Mouse (Mus musculus) adrenal gland, postnatal 36 days (tissue): ENCODE results near the gene Nipal4. TPM values are rescaled to one million over a fixed set of nuclear protein-coding genes. Genes with fewer than 3 reads are reported as not detected.
"Not testable (repeated sequence)": the region's sequence is repeated elsewhere in the genome, so short reads cannot be mapped to it uniquely, and the experiment has no call there.

Experiments
- DNase-seq, 2 experiments: peaks; one replicate each; pipeline ENCODE4 v3.0.0; 2021; ENCODE audit warnings: mixed read lengths in 1 of 2
- long read RNA-seq, 2 experiments: library from polyadenylated mRNA; stranded (forward); transcript quantifications; one replicate each; pipeline ENCODE4 v2.0.0; 2021; ENCODE audit warnings: borderline sequencing depth in 2 of 2
- total RNA-seq, 2 experiments: library from RNA; stranded (reverse); gene quantifications; 2 replicates each; pipeline ENCODE4 v1.2.3; 2021

The Nipal4 gene
- not detected for total RNA-seq
- long read RNA-seq, experiment 1, result 0 reads
- long read RNA-seq, experiment 2, result 0 reads

DNA sequence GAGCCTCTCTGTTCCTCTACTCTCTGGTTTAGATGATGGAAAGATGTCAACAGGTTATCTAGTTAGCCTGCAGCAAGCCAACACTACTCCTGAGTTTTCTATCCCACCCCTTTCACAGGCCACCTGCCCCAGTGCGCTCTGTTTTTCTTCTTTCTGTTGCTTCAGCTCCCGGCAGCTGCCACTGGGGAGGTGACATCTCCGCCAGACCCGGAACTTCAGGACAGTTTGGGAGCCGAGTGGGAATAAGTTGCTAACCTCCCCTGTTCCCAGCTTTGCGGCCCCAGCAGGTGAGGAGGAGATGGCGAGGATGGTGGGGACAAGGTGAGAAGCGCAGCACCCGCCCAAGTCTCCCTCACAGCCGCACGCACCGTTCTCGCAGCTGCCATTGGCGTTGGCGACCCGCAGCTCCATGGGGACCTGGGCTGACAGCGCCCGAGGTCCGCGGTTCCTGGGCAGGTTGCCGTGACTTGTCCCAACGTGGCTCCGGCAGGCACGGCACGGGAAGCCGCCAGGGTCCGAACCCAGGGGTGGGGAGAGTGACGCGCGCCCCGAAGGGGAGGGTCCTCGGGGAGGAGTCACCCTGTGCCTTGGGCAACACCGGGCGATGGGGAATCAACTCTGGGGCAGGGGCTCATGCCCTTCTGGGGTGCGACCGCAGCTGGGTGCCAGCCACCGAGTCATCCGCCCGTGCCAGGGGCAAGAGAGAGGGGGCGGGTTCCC is at the start of gene Nipal4:
TSS of gene Nipal4 (minus strand) at position 643 of the 720 bp plus-strand sequence.
- peak; percentile 19 to 25 for DNase-seq

DNA sequence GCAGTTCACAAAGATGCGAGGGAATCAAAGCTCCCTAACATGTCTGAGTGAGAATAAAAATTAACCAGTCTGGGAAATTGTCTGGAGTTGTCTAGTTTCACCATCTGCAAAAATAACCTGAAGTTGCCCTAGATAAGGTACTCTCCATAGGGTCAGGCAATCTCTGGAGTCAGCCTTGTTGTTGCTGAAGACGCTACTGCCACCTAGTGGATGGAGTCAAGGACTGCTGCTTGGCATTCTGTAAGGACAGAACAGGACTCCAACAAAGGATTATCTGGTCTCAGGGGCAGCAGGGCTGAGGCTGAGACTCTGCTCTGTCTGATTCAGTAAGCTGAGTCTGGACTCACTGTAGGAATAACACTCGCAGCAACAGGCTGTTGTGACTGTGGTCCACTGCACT is 49.0 kb upstream of the Nipal4 start:
- peak; percentile 51 to 61 for DNase-seq

DNA sequence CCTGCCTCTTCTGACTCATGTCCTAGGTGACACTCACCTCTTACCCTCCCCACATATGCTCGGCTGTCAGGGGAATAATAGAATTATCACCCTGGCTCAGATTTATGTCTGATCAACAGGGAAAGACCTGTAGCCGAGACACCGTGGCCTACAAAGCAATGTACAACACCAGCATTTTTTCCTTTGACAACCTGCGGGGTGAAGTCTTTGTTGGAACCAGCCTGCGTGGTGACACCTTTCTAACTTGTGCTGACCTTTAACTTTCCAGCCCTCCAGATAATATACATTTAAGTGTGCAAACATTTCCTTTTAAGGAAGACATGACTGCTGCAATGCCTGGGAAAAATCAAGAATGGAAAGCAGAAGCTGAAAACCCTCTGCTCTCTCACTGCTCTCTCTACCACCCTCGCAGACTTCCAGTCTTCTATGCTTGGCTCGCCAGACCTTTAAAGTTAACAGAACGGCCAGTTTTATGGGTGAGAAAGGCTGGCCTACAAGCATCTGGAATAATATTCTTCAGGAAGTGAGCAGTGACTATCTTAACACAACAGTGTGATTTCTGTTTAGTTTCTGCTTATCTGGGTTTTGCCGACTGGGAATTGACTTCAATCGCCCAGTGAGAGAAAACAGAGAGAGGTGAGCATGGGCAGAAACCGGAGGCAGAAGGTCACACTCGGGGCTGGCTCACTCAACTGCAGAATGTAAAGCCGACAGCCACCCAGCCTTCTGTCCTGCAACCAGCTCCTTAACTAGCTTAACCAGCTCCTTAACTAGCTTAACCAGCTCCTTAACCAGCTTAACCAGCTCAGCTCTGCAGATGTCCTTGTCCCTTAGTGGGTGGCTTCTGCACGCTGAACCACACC is 48.3 kb upstream of the Nipal4 start:
- DNase-seq, result no peak

DNA sequence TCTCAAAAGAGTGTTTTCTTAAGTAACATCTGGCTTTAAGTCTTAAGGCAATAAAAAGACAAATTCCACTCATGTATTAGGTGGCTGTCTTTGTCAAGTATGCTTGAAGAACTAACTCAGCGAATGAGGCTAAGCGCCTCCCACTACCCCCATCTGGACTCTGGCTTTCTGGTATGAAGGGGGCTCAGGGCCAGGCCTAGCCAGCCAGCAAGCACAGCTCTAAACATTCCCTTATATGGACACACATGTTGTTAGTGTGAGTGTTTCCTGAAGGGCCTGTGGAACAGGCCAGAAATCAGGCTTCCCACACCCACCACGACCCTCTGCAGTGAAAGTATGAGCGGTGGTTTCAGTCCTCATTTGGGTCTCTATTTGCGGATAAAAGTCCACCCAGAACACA is 47.5 kb upstream of the Nipal4 start:
- no peak for DNase-seq

DNA sequence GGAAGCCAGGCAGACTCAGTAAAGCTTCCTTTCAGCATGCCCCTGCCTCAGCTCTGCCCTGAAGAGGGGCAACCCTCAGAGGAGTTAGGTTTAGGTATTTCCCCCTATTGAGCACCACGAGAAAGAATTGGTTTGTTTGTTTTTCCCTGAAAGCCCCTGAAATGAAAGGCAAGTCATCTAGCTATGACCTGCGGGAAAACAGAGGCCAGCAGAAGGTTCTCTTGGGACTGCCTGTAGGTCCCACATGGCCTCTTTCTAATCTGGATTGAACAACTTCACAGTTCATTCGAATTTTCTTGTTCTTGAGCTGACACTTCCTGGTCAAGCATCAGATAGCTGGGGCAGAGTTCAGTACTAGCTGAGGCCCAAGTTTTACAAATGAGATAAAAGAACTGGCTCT is 45.5 kb upstream of the Nipal4 start:
- DNase-seq, result no peak

DNA sequence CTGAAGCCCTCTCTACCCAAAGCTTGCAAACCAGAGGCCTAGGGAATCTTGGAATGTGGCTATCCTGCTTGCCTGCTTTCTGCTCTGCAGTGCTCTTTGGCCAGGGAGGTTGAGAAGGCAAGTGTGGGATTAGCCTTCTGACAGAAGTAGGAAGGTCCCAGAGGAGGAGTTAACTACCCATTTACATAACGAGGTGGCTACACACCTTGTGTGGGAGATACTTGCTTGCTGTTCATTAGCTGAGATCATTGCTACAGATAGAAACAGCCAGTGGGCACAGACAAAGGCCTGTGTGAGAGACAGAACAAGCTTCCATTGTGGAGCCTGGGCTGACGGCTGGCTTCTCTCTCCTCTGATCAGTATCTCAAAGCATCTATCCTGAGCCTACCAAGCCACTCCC is 43.6 kb upstream of the Nipal4 start:
- DNase-seq, result no peak

DNA sequence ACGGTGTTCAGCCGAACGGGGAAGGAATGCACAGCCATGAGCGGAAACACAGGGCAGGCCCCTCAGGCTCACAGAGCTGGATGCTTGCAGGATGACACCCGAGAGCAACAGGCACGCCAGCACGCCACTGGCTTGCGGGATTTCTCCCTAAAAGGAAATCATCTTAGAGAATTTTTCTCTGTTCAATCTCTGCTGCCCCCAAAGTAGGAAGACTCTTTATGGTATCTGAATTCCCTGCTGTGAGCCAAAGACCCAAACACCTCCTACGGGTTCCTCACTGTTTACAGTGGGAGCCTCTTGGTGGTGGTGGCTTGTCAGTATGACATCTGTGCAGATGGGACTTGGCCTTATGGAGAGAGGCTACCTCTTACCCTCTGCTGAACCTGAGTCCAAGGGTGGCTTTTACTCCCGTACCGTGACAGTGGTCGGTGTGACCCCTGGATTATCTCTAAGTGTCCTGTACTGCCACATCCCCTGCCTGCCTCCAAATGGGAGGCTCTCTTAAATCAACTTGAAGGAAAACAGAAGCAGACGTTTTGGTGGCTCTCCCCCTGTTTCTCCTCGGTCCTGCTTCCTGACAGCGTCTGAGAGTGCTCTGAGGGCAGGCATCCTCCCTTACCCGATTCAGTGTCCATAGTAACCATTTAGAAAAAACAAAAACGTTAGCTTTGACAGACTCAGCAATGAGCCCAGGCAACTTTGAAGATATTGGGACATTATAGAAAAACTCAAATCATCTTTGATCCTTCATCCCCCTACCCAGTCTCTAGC is 39.5 kb upstream of the Nipal4 start:
- DNase-seq, result no peak

DNA sequence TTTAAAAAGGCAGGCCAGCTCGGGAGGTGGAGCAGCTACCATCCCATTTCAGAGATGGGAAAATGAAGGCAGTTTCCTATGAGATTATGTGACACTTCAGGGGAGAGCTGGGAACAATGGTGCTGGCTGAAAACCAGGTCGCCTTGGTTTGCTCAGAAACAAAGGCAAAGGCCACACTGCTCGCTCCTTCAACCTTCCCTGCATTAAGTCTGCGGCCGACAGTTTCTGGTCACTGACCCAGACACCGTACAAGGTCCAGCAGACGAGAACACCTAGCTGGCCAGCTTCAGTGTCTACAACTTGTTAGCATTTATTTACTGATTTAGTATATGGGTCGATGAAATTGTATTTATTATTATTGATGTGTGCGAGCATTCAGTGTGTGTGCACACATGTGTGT is 38.5 kb upstream of the Nipal4 start:
- DNase-seq, result no peak

DNA sequence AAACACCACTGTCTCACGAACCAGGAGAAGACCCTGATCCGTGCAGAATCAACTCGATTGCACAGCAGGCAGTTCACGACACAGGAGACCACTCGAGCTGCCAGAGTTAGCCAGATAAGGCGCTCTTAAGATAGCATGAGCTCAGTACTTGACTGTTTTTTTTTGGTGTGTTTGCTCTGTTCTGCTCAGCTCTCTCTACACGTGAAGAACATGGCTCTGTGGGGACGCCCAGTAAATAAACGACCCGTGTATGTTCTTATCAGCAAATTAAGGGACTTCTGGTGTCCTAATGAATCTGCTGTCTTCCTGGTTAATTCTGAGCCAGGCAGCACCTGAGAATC is 36.2 kb upstream of the Nipal4 start:
- DNase-seq, result no peak

DNA sequence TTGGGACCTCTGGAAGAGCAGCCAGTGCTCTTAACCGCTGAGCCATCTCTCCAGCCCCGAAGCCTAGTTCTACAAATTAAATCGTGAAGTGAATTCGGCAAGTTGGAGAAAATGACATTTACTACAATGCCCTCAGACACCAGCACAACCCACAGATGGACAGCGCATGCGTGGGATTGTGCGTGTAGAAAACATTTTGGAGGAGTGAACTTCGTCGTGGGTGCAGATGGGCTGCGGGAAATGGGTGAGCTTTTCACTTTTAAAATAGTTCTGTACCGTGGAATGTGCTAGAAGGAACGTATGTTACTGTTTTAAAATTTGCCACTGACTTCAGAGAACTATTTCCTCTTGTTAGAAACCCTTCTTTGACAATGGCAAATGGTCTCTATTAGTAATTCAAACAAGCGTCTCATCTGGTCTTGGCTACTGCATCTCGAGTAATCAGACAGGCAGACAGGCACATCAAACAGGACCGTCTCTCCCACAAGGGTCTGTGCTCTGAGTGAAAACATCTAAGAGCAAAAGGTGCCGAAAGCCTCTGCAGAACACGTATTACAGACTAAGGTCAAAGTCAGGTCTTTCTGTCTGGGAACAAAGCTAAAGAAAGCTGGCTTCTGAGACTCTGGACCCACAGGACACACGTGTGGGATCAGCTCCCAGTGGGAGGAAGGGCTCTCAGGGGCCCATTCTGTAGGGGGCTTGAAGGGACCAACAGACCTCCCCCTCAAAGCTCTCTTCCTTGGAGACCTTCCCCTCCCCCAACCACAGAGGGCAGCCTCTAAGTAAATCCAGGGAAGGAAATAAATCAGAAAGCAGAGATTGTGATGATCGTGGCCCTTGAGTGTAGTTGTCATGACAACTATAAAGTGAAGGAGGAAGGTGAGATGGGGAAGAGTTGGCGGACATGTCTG is 35.6 kb upstream of the Nipal4 start:
- no peak for DNase-seq

DNA sequence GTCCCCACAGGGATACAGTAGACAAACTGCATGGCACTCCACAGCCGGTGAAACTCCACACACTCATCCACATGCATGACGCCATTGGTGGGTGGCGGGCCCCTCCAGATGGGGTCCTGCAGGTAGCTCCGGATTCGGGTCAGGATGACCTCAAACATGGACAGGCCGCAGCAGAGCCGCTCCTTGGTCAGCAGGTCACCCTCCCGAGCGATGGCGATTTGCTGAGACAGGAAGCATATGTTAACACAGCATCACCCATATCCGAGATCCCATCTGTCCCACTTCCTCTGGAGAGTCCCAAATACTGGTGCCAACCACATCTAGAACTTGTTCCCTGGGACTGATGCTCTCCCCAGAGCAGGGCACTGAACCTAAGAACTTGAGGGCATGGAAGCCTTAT is 34.4 kb upstream of the Nipal4 start:
- DNase-seq, result peak in 1 of 2 experiments; percentile 15

DNA sequence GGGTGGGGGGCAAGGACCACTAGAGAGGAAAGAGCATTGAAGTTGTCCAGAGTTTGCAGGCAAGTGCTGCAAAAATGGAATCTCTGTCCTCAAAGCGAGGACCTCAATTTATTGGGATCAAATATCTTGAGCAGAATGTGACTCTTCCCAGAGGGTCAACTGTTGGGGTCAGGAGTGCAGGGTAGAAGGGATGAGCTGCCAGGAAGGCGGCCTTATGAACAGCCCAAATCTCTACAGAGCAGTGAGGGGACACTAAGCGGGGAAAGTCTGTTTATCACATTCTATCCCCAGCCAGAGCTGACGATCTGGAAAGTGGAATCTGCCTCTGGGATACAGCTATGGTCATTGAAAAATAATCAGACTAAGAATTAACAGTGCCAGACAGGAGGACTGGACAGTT is 27.9 kb upstream of the Nipal4 start:
- no peak for DNase-seq

DNA sequence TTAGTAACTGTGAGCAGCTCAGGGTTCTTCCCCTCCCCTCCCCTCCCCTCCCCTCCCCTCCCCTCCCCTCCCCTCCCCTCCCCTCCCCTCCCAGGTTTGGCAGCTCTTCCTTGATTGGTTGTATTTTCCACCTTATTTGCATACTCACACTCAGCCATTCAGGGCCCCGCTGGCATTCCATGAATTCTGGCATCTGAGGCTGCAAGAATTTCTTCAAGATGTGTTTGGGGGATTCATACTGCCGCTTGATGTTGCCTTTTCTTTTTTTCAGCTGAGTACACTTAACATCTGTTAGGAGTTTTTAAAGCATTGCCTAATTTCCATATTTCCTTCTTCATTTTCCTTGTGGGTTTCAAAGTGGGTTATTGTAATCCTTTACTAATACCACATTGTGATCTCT is 22.0 kb upstream of the Nipal4 start:
- DNase-seq, result no peak

DNA sequence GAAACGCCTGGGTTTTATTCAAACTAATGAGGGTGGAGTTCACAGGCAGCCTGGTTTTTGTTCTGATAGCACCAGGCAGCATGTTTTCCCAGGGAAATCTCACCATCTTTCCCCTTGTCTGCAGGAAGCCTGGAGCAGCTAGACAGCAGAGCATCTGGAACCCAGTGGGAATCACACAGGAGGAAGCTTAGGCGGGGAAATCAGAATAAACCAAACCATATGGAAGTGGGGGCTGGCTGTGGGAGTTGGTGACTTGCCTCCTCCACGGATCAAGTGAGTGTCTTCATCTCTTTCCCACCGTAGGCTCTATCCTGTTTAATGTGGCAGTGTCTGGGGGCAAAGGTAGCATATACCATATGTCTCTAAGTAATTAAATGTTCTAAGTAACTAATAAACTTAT is 19.2 kb upstream of the Nipal4 start:
- no peak for DNase-seq

DNA sequence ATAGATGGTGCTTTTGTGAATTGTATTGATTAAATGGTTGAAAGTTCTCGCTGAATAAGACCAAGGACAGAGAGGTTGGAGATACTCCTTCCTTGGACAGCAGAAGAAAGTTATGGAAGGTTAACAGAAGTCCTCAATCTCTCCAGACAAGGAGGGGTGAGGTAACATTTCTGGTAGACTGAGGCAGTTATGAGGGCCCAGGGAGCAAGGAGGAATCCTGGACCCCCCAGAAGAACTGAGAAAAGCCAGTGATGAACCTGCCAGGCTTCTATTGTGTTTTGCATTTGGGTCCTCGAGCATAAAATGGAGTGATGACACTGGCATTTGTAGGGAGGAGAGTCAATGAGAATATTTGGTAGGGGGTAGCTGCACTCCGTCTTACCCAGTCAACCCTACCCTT is 18.6 kb upstream of the Nipal4 start:
- no peak for DNase-seq

DNA sequence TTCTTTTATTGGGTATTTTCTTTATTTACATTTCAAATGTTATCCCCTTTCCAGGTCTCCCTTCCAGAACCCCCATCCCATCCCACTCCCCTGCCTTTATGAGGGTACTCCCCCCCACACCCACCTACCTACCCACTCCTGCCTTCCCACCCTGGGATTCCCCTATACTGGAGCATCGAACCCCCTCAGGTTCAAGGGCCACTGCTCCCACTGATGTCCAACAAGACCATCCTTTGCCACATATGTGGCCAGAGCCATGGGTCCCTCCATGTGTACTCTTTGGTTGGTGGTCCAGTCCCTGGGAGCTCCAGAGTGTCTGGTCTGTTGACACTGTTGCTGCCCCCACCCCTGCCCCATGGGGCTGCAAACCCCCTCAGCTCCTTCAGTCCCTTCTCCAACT is 15.7 kb upstream of the Nipal4 start:
- DNase-seq, result not testable (repeated sequence)

DNA sequence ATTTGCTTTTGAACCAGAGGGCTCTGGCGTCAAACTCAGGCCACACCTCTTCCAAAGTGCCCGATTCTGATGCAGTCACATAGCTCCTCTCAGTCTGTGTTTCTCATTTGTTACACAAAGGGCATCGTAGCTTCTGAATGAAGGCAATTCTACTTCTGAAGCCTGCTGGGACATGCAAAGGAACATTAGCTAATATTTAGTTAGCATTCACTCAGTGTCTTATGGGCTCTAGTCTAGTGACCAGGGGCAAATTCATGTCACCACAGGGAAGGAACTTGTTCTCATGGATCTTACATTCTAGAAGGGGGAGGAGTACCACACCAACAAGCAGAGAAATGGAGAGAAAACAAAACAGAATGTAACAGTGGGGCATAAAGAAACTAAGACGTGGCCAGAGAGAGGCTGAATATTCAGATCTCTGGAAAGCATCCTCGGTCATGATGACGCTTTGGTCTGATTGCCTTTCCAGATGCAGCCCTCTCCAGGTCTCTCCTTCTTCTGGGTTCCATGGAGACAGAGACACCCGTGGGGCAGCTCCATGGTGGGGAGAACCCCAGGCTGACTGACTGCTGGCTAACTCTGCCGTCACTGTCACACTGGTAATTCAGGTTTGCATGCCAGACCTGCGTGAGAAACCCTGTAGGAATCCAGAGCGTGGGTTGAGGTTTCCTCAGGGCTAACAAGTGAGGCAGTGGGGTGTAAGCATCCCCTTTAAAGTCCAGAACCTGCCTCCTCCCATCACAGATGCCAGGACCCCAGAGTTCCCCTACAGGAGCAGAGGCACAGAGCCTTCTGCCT is 11.1 kb upstream of the Nipal4 start:
- DNase-seq, result no peak

DNA sequence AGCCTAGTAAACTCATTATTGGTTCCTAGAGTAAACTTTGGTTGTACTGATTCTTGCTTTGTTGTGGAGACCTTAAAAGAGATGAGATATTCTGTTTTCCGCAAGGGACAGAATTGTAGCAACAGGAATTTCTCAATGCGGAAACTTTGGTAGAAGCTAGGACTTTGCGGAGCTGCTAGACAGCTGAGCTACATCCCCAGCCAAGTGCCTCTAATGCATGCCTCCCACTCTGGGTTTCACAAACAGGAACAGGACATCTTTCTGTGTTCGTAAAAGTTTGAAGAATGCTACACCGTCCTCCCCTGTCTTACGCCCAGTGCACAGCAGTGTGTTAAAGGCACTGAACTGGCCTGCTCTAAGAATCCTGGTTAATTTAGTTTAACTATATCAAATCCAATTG is 9.8 kb upstream of the Nipal4 start:
- no peak for DNase-seq

DNA sequence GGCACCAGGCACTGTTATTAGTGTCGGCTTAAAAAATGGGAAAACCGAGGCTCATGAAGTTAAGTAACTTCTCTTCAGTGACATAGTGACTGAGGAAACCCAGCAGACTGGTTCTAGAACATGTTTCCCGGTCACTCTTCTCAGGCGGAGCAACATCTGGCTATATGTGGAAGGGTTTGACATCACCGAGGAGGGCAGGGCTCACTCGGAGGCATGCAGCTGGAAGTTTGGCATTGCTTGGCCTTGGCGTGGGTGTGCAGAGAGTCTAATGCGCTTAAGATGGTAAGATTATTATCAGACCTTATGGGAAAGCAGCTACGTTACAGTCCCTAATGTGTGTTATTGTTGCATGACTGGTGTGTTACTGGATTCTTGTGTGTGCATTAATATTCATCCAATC is 5.8 kb upstream of the Nipal4 start:
- DNase-seq, result no peak

DNA sequence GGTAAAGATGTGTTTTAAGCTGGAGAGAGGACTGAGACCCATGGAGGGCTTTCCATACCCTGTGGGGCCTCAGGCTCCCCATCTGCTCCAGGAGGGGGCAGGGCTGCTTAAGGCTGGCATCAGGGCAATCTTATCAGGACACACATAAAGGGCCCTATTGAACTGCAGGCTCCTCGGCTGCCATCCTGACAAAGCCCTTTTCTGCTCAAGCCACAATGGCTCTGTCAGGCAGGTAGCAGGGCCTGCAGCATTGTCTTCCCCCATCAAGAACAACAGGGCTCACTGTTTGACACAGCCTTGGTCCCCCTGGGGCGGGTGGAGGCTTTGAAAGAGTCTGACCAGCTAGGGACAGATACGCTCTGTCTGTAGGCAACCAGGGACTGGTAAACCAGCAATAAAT is 3.6 kb upstream of the Nipal4 start:
- no peak for DNase-seq

DNA sequence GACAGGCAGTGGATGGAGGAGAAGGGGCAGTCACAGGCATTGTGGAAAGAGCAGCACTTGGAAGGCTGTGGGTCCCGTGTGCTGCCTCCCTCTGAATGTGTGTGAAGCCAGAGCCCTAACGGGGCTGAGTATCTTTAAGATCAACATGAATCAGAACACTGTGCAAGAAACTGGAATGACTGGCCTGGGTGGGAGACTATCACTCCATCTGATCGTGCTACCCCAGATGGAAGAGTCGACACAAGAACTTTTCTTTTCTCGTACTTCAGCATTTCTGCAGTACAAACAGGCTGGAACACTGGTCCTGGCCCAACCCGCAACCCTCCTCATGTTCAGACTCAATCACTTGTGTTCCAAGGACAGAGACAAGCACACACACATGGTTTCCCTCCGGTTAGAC is 2.2 kb upstream of the Nipal4 start:
- no peak for DNase-seq
